ENCODE assay signal across 14 mouse cellular contexts in genomic region chr1:133254226-133254625, GRCm38 (mm10). TPM values are rescaled to one million over a fixed set of nuclear protein-coding genes. Genes with fewer than 3 reads are reported as not detected.
DNase-seq lines count a peak whose midpoint lies in the region; ATAC-seq lines count a peak whose summit lies in the region.
"Had no signal": no experiment of that assay in that cellular context is flagged by ENCODE, and none has a peak within 500 bp of the region (broad histone marks: within the 10 kb centered on the region; RNA-seq: fewer than 3 reads in every experiment).

No protein-coding gene starts in this region.

- no peaks in the 10 kb centered on the region for H3K27me3 ChIP-seq in hindbrain, embryonic 12.5 days
- H3K27me3 ChIP-seq in hindbrain, embryonic 14.5 days (ENCODE audit: control insufficient read depth, insufficient read depth, low read length), result no peaks in the 10 kb centered on the region
- H3K27me3 ChIP-seq in midbrain, embryonic 14.5 days (ENCODE audit: control insufficient read depth, insufficient read depth, low read length), result no peaks in the 10 kb centered on the region
- no peaks in the 10 kb centered on the region for H3K27me3 ChIP-seq in midbrain, embryonic 16.5 days (ENCODE audit: control insufficient read depth, insufficient read depth, low read depth, low read length)
- H3K27me3 ChIP-seq in stomach, embryonic 15.5 days (replicated peaks), result no peaks in the 10 kb centered on the region
- H3K27me3 ChIP-seq: midbrain, embryonic 12.5 days had no signal

- H3K9me3 ChIP-seq in hindbrain, embryonic 12.5 days (replicated peaks), result no peaks in the 10 kb centered on the region
- no peaks in the 10 kb centered on the region for H3K9me3 ChIP-seq in hindbrain, embryonic 14.5 days (ENCODE audit: control insufficient read depth, low read length)
- H3K9me3 ChIP-seq in midbrain, embryonic 14.5 days (ENCODE audit: control insufficient read depth, low read length), result no peaks in the 10 kb centered on the region
- H3K9me3 ChIP-seq in midbrain, embryonic 16.5 days (replicated peaks; ENCODE audit: control insufficient read depth, low read length, poor library complexity, severe bottlenecking), result no peaks in the 10 kb centered on the region
- no peaks in the 10 kb centered on the region for H3K9me3 ChIP-seq in stomach, embryonic 15.5 days
- H3K9me3 ChIP-seq: midbrain, embryonic 12.5 days had no signal

- DNase-seq in hindbrain, embryonic 14.5 days (ENCODE audit: low spot score), result no peak
- no peak for DNase-seq in midbrain, embryonic 14.5 days
- DNase-seq in kidney, postnatal 25 days, result peak; percentile 59 to 74
- DNase-seq in adrenal gland, postnatal 4 days (ENCODE audit: low spot score in 2 of 2), result no peak
- no peak for DNase-seq in frontal cortex, adult 2 months (ENCODE audit: extremely low spot score in 1 of 2, low spot score in 1 of 2)

- 0 out of 2 replicates have a peak overlapping the region, but pooled peaks have one; percentile 23 for H3K9ac ChIP-seq in hindbrain, embryonic 12.5 days
- no peak overlapping the region for H3K9ac ChIP-seq in hindbrain, embryonic 14.5 days
- H3K9ac ChIP-seq in midbrain, embryonic 14.5 days (replicated peaks; ENCODE audit: low read length), result no peak overlapping the region; the same call in 1 of the 2 replicates
- no peak overlapping the region for H3K9ac ChIP-seq in midbrain, embryonic 16.5 days (ENCODE audit: low read depth, low read length)
- H3K9ac ChIP-seq in stomach, embryonic 15.5 days, result no peak overlapping the region
- H3K9ac ChIP-seq: liver, embryonic 14.5 days; midbrain, embryonic 12.5 days had no signal

- H3K4me2 ChIP-seq in hindbrain, embryonic 12.5 days (replicated peaks), result no peak overlapping the region
- no peak overlapping the region for H3K4me2 ChIP-seq in hindbrain, embryonic 14.5 days (replicated peaks)
- no peak overlapping the region for H3K4me2 ChIP-seq in midbrain, embryonic 14.5 days (ENCODE audit: low read length)
- no peak overlapping the region for H3K4me2 ChIP-seq in midbrain, embryonic 16.5 days (ENCODE audit: low read length)
- 0 out of 2 replicates have a peak overlapping the region, but pooled peaks have one; percentile 8 for H3K4me2 ChIP-seq in stomach, embryonic 15.5 days
- H3K4me2 ChIP-seq: midbrain, embryonic 12.5 days had no signal

- H3K36me3 ChIP-seq in hindbrain, embryonic 12.5 days, result peaks cover 6% of the 10 kb centered on the region; the same call in 1 of the 2 replicates
- 0 out of 2 replicates have a peak, but pooled peaks cover under 1% of the 10 kb centered on the region for H3K36me3 ChIP-seq in hindbrain, embryonic 14.5 days (replicated peaks; ENCODE audit: control insufficient read depth, insufficient read depth)
- no peaks in the 10 kb centered on the region for H3K36me3 ChIP-seq in midbrain, embryonic 14.5 days (ENCODE audit: control insufficient read depth, insufficient read depth, low read length)
- H3K36me3 ChIP-seq in midbrain, embryonic 16.5 days (ENCODE audit: control insufficient read depth, insufficient read depth, low read length), result no peaks in the 10 kb centered on the region
- no peaks in the 10 kb centered on the region for H3K36me3 ChIP-seq in stomach, embryonic 15.5 days

- no peak overlapping the region for H3K4me3 ChIP-seq in hindbrain, embryonic 12.5 days
- no peak overlapping the region for H3K4me3 ChIP-seq in hindbrain, embryonic 14.5 days (replicated peaks; ENCODE audit: low read length)
- H3K4me3 ChIP-seq in midbrain, embryonic 14.5 days (replicated peaks; ENCODE audit: low read depth, low read length), result no peak overlapping the region
- H3K4me3 ChIP-seq in midbrain, embryonic 16.5 days (ENCODE audit: low read depth, low read length), result no peak overlapping the region
- H3K4me3 ChIP-seq in stomach, embryonic 15.5 days (replicated peaks), result no peak overlapping the region
- H3K4me3 ChIP-seq: midbrain, embryonic 12.5 days had no signal

- no peak for ATAC-seq in hindbrain, embryonic 12.5 days (ENCODE audit: low FRiP score)
- ATAC-seq in hindbrain, embryonic 14.5 days (ENCODE audit: low FRiP score), result no peak
- no peak for ATAC-seq in midbrain, embryonic 14.5 days (ENCODE audit: low FRiP score, low TSS enrichment)
- ATAC-seq in midbrain, embryonic 16.5 days, result no peak
- no peak for ATAC-seq in stomach, embryonic 15.5 days (ENCODE audit: insufficient read depth, low FRiP score, low read depth)

- 84% methylated on average over 6 of the region's 6 CpGs for WGBS in hindbrain, embryonic 12.5 days
- WGBS in hindbrain, embryonic 14.5 days, result 91% methylated on average over 6 of the region's 6 CpGs
- 89% methylated on average over 6 of the region's 6 CpGs for WGBS in midbrain, embryonic 14.5 days
- WGBS in midbrain, embryonic 16.5 days, result 84% methylated on average over 6 of the region's 6 CpGs
- WGBS in stomach, embryonic 15.5 days, result 64% methylated on average over 6 of the region's 6 CpGs

- peaks cover 79% of the 10 kb centered on the region for H3K4me1 ChIP-seq in hindbrain, embryonic 12.5 days
- peaks cover 64% of the 10 kb centered on the region for H3K4me1 ChIP-seq in hindbrain, embryonic 14.5 days (replicated peaks; ENCODE audit: control insufficient read depth, insufficient read depth, low read length)
- peaks cover 42% of the 10 kb centered on the region for H3K4me1 ChIP-seq in midbrain, embryonic 14.5 days (ENCODE audit: control insufficient read depth, insufficient read depth, low read length)
- H3K4me1 ChIP-seq in midbrain, embryonic 16.5 days (ENCODE audit: control insufficient read depth, insufficient read depth, low read length), result peaks cover 47% of the 10 kb centered on the region
- peaks cover 85% of the 10 kb centered on the region for H3K4me1 ChIP-seq in stomach, embryonic 15.5 days

- no peak overlapping the region for H3K27ac ChIP-seq in hindbrain, embryonic 12.5 days
- no peak overlapping the region for H3K27ac ChIP-seq in hindbrain, embryonic 14.5 days
- 0 out of 2 replicates have a peak overlapping the region, but pooled peaks have one; percentile 37 for H3K27ac ChIP-seq in midbrain, embryonic 14.5 days (replicated peaks; ENCODE audit: low read depth, low read length)
- no peak overlapping the region for H3K27ac ChIP-seq in midbrain, embryonic 16.5 days (ENCODE audit: low read length)
- peak overlapping the region; percentile 84 for H3K27ac ChIP-seq in stomach, embryonic 15.5 days
- H3K27ac ChIP-seq: liver, embryonic 14.5 days; midbrain, embryonic 12.5 days had no signal

RNA-seq across cellular contexts. Expression of gene Golt1a, which starts 55.4 kb away (rescaled TPM):
- not detected in 2 replicates for polyA plus RNA-seq in hindbrain, embryonic 12.5 days (2016; fragmentation: Nextera tagmentation; extraction: Ambion mirVana)
- polyA plus RNA-seq in hindbrain, embryonic 14.5 days (2014; fragmentation: Nextera tagmentation; extraction: Ambion mirVana), result not detected in 2 replicates
- polyA plus RNA-seq in midbrain, embryonic 14.5 days (2014; fragmentation: Nextera tagmentation; extraction: Ambion mirVana), result not detected in 2 replicates
- polyA plus RNA-seq in midbrain, embryonic 16.5 days (2015; fragmentation: Nextera tagmentation; extraction: Ambion mirVana), result not detected in 2 replicates
- polyA plus RNA-seq in stomach, embryonic 15.5 days (2015; fragmentation: Nextera tagmentation; extraction: Ambion mirVana), result 4.9 and 7.7 TPM in 2 replicates
- 1 to 10 TPM in 1 of 2 experiments, under 1 TPM in 1; 0.76 to 2.0 TPM for total RNA-seq in adrenal gland, postnatal 4 days (2021)
- 0.50 and 0.55 TPM in 2 replicates for polyA plus RNA-seq in frontal cortex, adult 2 months (2012; rRNA removed)
- total RNA-seq: CH12.LX; hematopoietic stem cell, adult 5-6 weeks; neutrophil, adult 5-6 weeks had no signal
- polyA plus RNA-seq: embryonic facial prominence, embryonic 14.5 days; midbrain, embryonic 12.5 days had no signal

Comparison
In these comparisons a context has a peak if more than half of its experiments do, and no peak if none do; other contexts are left out.
1. H3K27ac ChIP-seq: peak in midbrain, embryonic 14.5 days (single experiment) and stomach, embryonic 15.5 days (single experiment); none in hindbrain, embryonic 12.5 days (single experiment), hindbrain, embryonic 14.5 days (single experiment) and midbrain, embryonic 16.5 days (single experiment).
2. DNase-seq: peak in kidney, postnatal 25 days (2 of 2); none in hindbrain, embryonic 14.5 days (single experiment), midbrain, embryonic 14.5 days (single experiment), adrenal gland, postnatal 4 days (0 of 2) and frontal cortex, adult 2 months (0 of 2).